Mouse (Mus musculus): Measurements from ENCODE around the gene Abcc9. TPM values are rescaled to one million over a fixed set of nuclear protein-coding genes. Genes with fewer than 3 reads are reported as not detected.
"Not testable (repeated sequence)": the region's sequence is repeated elsewhere in the genome, so short reads cannot be mapped to it uniquely, and the experiment has no call there.

The Abcc9 gene
- polyA plus RNA-seq, 1 experiment from 2014 or later, result 1.1 TPM

GRCm38 (mm10) chr6:142701161-142701560 lies 954 bp downstream of the Abcc9 start:
- ATAC-seq (ENCODE audit: low read depth) (no peak), DNase-seq (no peak)
- peak overlapping the region; percentile 50; the same call in 1 of the 2 replicates for H3K4me2 ChIP-seq
- 62% methylated on average over 13 of the region's 13 CpGs for WGBS (ENCODE audit: insufficient replicate concordance)
- H3K27ac ChIP-seq, result no peak overlapping the region
- H3K4me1 ChIP-seq (replicated peaks), result 0 out of 2 replicates have a peak, but pooled peaks cover 4% of the 10 kb centered on the region
- no peaks in the 10 kb centered on the region for H3K36me3 ChIP-seq
- H3K9me3 ChIP-seq (replicated peaks), result no peaks in the 10 kb centered on the region
- no peak overlapping the region for H3K9ac ChIP-seq
- H3K4me3 ChIP-seq (replicated peaks), result no peak overlapping the region
- H3K27me3 ChIP-seq, result peaks cover 7% of the 10 kb centered on the region

- Histone ChIP-seq H3K9me3 (replicated peaks) (no peaks in the 10 kb centered on the region), H3K4me3 (replicated peaks) (no peak overlapping the region), H3K4me1 (replicated peaks) (0 out of 2 replicates have a peak, but pooled peaks cover 4% of the 10 kb centered on the region), H3K27me3 (peaks cover 7% of the 10 kb centered on the region), H3K9ac (no peak overlapping the region), H3K27ac (no peak overlapping the region), H3K4me2 (0 out of 2 replicates have a peak overlapping the region, but pooled peaks have one; percentile 50), H3K36me3 (no peaks in the 10 kb centered on the region)
- DNase-seq (no peak), ATAC-seq (ENCODE audit: low read depth) (no peak)
- 56% methylated on average over 8 of the region's 8 CpGs for WGBS (ENCODE audit: insufficient replicate concordance)
Measured at GRCm38 (mm10) chr6:142700753-142701152, 1.4 kb downstream of the Abcc9 start.

- Histone ChIP-seq H3K36me3 (no peaks in the 10 kb centered on the region), H3K4me1 (replicated peaks) (no peaks in the 10 kb centered on the region), H3K27ac (no peak overlapping the region), H3K9ac (no peak overlapping the region), H3K27me3 (no peaks in the 10 kb centered on the region), H3K9me3 (replicated peaks) (no peaks in the 10 kb centered on the region), H3K4me3 (replicated peaks) (no peak overlapping the region), H3K4me2 (no peak overlapping the region)
- ATAC-seq (ENCODE audit: low read depth), result no peak
- WGBS (ENCODE audit: insufficient replicate concordance), result 58% methylated on average over 5 of the region's 5 CpGs
- DNase-seq, result no peak
Measured at GRCm38 (mm10) chr6:142692085-142692484, 10.0 kb downstream of the Abcc9 start.

- Histone ChIP-seq H3K4me3 (replicated peaks) (no peak overlapping the region), H3K36me3 (no peaks in the 10 kb centered on the region), H3K27me3 (no peaks in the 10 kb centered on the region), H3K9ac (no peak overlapping the region), H3K4me2 (no peak overlapping the region), H3K4me1 (replicated peaks) (no peaks in the 10 kb centered on the region), H3K27ac (no peak overlapping the region), H3K9me3 (replicated peaks) (no peaks in the 10 kb centered on the region)
- 73% methylated on average over 11 of the region's 11 CpGs for WGBS (ENCODE audit: insufficient replicate concordance)
- no peak for DNase-seq
- ATAC-seq (ENCODE audit: low read depth), result no peak
Measured at GRCm38 (mm10) chr6:142689673-142690072, 12.4 kb downstream of the Abcc9 start.

- DNase-seq (no peak), ATAC-seq (ENCODE audit: low read depth) (no peak)
- Histone ChIP-seq H3K36me3 (no peaks in the 10 kb centered on the region), H3K4me3 (replicated peaks) (no peak overlapping the region), H3K4me2 (no peak overlapping the region), H3K9me3 (replicated peaks) (no peaks in the 10 kb centered on the region), H3K4me1 (replicated peaks) (no peaks in the 10 kb centered on the region), H3K27me3 (no peaks in the 10 kb centered on the region), H3K27ac (no peak overlapping the region), H3K9ac (no peak overlapping the region)
- 65% methylated on average over 7 of the region's 7 CpGs for whole genome bisulfite sequencing (ENCODE audit: insufficient replicate concordance)
Measured at GRCm38 (mm10) chr6:142682985-142683691, 19.0 kb downstream of the Abcc9 start.

GRCm38 (mm10) chr6:142670021-142670420 lies 32.1 kb downstream of the Abcc9 start:
- 77% methylated on average over 2 of the region's 2 CpGs for WGBS (ENCODE audit: insufficient replicate concordance)
- H3K9ac ChIP-seq, result no peak overlapping the region
- H3K27me3 ChIP-seq, result no peaks in the 10 kb centered on the region
- DNase-seq (no peak), ATAC-seq (ENCODE audit: low read depth) (no peak)
- H3K4me1 ChIP-seq (replicated peaks), result no peaks in the 10 kb centered on the region
- no peaks in the 10 kb centered on the region for H3K36me3 ChIP-seq
- H3K4me2 ChIP-seq, result no peak overlapping the region
- H3K9me3 ChIP-seq (replicated peaks), result 0 out of 2 replicates have a peak, but pooled peaks cover 4% of the 10 kb centered on the region
- no peak overlapping the region for H3K27ac ChIP-seq
- no peak overlapping the region for H3K4me3 ChIP-seq (replicated peaks)

- Histone ChIP-seq H3K36me3 (no peaks in the 10 kb centered on the region), H3K4me3 (replicated peaks) (no peak overlapping the region), H3K27me3 (no peaks in the 10 kb centered on the region), H3K4me1 (replicated peaks) (no peaks in the 10 kb centered on the region), H3K9me3 (replicated peaks) (0 out of 2 replicates have a peak, but pooled peaks cover 4% of the 10 kb centered on the region), H3K27ac (no peak overlapping the region), H3K9ac (no peak overlapping the region), H3K4me2 (no peak overlapping the region)
- DNase-seq, result no peak
- no peak for ATAC-seq (ENCODE audit: low read depth)
- 81% methylated on average over 6 of the region's 6 CpGs for WGBS (ENCODE audit: insufficient replicate concordance)
Measured at GRCm38 (mm10) chr6:142669343-142669742, 32.8 kb downstream of the Abcc9 start.

GRCm38 (mm10) chr6:142668831-142669230 lies 33.3 kb downstream of the Abcc9 start:
- H3K27me3 ChIP-seq, result no peaks in the 10 kb centered on the region
- H3K4me3 ChIP-seq (replicated peaks), result no peak overlapping the region
- no peak overlapping the region for H3K27ac ChIP-seq
- H3K4me1 ChIP-seq (replicated peaks), result no peaks in the 10 kb centered on the region
- no peak overlapping the region for H3K4me2 ChIP-seq
- H3K36me3 ChIP-seq, result no peaks in the 10 kb centered on the region
- DNase-seq (no peak), ATAC-seq (ENCODE audit: low read depth) (no peak)
- WGBS (ENCODE audit: insufficient replicate concordance), result 70% methylated on average over 6 of the region's 6 CpGs
- H3K9me3 ChIP-seq (replicated peaks), result 0 out of 2 replicates have a peak, but pooled peaks cover 4% of the 10 kb centered on the region
- H3K9ac ChIP-seq, result no peak overlapping the region

- no peak for ATAC-seq (ENCODE audit: low read depth)
- no peak for DNase-seq
- WGBS (ENCODE audit: insufficient replicate concordance), result 35% methylated on average over 1 of the region's 1 CpGs
Measured at GRCm38 (mm10) chr6:142668419-142668766, 33.7 kb downstream of the Abcc9 start.

GRCm38 (mm10) chr6:142667701-142668418 lies 34.3 kb downstream of the Abcc9 start:
- Histone ChIP-seq H3K4me3 (replicated peaks) (no peak overlapping the region), H3K36me3 (no peaks in the 10 kb centered on the region), H3K4me1 (replicated peaks) (no peaks in the 10 kb centered on the region), H3K4me2 (no peak overlapping the region), H3K9me3 (replicated peaks) (no peaks in the 10 kb centered on the region), H3K27ac (no peak overlapping the region), H3K27me3 (no peaks in the 10 kb centered on the region), H3K9ac (no peak overlapping the region)
- no peak for ATAC-seq (ENCODE audit: low read depth)
- no peak for DNase-seq
- WGBS (ENCODE audit: insufficient replicate concordance), result 60% methylated on average over 7 of the region's 7 CpGs

More at GRCm38 (mm10) chr6:142668419-142668766, 33.7 kb downstream of the Abcc9 start:
- H3K9ac ChIP-seq, result no peak overlapping the region
- H3K27me3 ChIP-seq, result no peaks in the 10 kb centered on the region
- H3K4me1 ChIP-seq (replicated peaks), result no peaks in the 10 kb centered on the region
- no peak overlapping the region for H3K4me3 ChIP-seq (replicated peaks)
- no peak overlapping the region for H3K4me2 ChIP-seq
- 0 out of 2 replicates have a peak, but pooled peaks cover 2% of the 10 kb centered on the region for H3K9me3 ChIP-seq (replicated peaks)
- H3K27ac ChIP-seq, result no peak overlapping the region
- no peaks in the 10 kb centered on the region for H3K36me3 ChIP-seq

- not testable (repeated sequence) for H3K4me2 ChIP-seq; H3K4me1 ChIP-seq (replicated peaks); H3K4me3 ChIP-seq (replicated peaks); H3K27ac ChIP-seq; H3K27me3 ChIP-seq; H3K9ac ChIP-seq; ATAC-seq (ENCODE audit: low read depth); H3K36me3 ChIP-seq; H3K9me3 ChIP-seq (replicated peaks); DNase-seq
- 77% methylated on average over 3 of the region's 3 CpGs for WGBS (ENCODE audit: insufficient replicate concordance)
Measured at GRCm38 (mm10) chr6:142662056-142662455, 40.1 kb downstream of the Abcc9 start.

Data from liver, embryonic 13.5 days (tissue).